Mouse (Mus musculus): ENCODE measurements at regions not wholly inside any gene's neighbourhood (a gene's known extent, or its start where the extent isn't known, plus 50 kb on each side); places are given as distances from the start of the nearest gene placed in this dataset.
A peak's percentile ranks its signal among the peaks of the same experiment; 100 is the strongest.

DNA sequence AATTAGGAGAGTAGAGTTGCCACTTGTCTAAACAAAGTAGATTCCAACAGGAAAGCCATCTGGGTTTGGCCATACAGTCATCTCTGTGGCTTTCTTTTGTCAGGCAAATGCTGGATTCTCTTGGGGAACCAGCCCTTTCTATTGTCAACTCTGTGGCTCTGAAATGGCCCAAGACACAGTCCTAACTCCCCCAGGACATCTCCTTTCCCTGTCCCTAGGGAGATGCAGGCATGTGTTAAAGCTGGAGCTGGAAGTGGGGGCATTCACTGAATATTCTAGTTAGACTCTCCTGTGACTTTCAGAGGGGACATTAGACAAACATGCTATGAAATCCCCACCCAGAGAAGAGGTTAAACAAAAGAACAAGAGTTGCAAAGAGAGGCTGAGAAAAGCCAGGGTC, 223.9 kb upstream of the Tbx18 start:
- intact Hi-C loops (cut with DNase I): no loop called here
- no peak for DNase-seq

DNA sequence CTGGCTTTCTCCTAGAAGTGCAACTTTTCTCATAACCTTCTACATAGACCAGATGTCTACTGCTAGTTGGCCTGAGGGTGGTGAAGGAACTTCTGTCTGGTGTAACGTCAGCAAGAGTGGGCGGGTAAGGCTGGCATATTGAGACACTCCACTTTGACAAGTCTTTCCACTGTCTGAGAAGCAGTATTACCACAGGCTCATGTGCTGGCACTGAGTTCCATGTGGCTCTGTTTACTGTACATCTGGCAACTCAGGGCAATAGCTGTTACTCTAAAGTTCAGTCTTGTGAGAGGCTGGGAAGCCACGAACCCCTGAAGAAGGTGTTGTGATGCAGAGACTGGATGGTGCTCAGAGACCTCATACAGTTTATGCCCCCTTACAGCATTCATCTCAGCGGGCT, 230.7 kb upstream of the Tbx18 start:
- no peak for DNase-seq
- intact Hi-C loops (cut with DNase I): loop anchor here (10.0 kb wide), 1 partner anchor 263 kb away; no protein-coding TSS in a partner anchor

DNA sequence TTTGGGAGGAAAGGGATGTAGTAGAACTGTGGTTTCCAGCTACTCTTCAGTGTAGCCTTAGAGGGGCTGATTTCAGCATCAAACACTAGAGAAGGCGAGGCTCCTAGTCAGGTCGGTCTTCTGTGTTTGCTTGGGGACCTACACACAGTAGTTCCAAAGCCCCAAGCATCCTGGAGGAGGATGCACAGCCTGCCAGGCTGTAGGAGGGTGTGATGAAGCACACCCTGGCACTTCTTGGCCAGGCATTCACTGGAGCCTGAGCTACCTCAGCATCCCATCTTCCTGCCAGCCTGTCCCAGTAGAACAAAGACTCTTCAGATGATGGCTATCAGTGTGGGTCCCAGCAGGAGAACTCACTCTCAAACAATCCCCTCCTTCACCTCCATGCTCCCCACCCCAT, 233.4 kb upstream of the Tbx18 start:
- intact Hi-C loops (cut with DNase I): loop anchor here (10.0 kb wide), 1 partner anchor 260 kb away; no protein-coding TSS in a partner anchor
- DNase-seq: no peak

DNA sequence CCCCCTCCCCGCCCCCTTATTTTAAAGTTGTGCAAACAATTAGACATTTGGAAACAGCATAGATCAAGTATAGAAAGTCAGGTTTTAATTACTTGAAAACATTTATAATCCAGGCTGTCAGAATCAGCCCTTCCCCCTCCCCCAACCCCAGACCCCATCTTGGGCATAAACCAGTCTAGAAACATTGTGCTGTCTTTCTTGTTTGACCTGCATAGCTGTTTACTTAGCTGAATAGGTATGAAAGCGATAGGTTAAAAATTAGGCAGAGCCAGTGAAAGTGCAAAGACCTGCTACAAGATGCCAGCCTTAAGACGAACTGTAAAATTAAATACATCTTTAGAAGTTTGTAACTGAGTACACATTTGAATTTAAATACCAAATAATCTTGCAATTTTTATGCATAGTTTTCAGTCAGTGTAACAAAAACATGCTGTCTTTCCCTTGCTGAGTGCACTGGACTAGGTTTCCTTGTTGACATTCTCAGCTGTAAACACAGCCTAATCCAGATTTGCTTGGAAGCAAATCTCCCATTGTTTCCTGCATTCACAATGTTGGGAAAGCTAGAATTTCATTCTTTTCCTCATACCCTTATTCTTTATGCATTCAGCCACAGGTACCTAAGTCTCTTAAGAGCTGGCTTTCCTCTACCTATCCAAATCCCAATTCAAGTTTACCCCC, 234.2 kb upstream of the Tbx18 start:
- no peak for DNase-seq
- intact Hi-C loops (cut with DNase I): loop anchor here (10.0 kb wide), 1 partner anchor 260 kb away; no protein-coding TSS in a partner anchor

DNA sequence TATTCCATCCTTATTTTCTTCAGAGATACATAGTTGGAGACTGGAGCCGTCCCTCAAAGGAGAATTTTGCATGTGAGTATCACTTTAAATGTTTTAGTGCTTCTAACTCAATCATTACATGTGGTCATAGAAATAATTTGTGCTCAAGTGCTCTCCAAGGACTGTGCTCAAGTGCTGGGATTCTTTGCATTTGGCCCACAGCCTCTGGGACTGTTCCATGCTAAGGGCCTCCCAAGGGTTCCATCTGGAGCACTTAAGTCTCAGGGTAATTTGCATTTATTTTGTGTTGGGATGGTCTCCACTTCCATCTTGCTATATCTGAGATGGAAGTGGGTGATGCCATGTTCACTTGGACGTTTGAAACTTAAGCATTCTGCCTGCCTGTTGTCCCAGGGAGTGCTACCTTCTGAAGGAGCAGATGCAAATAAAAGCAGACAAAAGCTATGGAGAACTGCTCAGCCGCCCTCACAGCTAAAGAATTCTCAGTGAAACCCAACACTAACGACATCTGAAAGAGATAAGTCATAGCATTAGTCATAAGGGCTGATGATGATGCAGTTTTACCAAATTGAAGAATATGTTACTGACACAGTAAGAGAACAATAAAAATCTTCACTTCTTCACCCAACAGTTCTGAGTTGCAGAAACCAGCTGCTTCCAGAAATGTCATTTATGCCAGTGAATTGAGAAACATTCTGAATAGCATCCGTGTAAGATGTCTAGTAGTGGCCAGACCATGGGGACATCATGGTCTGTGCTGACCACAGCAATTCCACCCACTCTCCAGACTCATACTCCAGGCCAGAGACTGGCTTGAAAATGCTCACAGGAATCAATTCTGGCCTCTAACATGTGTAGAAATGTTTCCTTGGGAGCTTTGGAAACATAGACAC, 237.4 kb upstream of the Tbx18 start:
- DNase-seq: peak; percentile 27 to 55
- intact Hi-C loops (cut with DNase I): loop anchor here (10.0 kb wide), 1 partner anchor 256 kb away; no protein-coding TSS in a partner anchor

DNA sequence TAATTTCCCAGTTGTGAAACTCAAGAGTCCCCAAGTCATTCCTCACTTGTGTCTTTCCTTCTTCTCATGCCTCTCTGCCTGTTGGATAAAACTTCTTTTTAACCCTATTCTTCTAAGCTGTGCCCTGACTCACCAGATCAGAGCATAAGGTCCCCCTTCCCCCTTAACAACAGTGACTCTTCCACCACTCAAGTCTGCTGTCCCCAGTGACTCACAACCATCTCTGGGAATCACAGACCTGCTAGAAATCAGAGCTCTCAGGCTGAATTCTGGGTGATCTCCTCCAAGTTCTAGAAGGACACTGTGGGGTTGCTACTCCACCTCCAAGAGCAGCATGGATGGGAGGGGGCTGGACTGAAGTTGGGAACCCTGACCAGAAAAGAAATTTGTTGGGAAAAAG, 239.5 kb upstream of the Tbx18 start:
- intact Hi-C loops (cut with DNase I): no loop called here
- no peak for DNase-seq

DNA sequence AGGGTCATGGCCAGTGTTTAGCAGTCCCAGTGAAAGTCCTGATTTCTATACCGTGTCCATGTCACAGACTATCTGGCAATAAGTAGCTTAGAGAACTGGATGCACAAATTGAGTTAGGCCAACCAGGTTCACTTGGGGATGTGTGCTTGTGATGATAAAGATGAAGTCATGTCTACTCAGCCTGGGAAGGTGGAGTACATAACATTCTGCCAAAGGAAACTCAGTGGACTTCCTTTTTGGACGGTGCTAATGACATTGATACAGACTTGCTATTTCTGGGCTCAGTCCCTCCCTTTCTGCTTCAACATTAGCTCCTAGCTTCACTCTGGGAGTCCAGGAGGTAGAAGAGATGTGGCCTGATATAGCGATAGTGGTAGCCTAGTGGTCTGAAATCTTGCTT, 240.7 kb upstream of the Tbx18 start:
- peak; percentile 14 to 21 for DNase-seq
- intact Hi-C loops (cut with DNase I): no loop called here

DNA sequence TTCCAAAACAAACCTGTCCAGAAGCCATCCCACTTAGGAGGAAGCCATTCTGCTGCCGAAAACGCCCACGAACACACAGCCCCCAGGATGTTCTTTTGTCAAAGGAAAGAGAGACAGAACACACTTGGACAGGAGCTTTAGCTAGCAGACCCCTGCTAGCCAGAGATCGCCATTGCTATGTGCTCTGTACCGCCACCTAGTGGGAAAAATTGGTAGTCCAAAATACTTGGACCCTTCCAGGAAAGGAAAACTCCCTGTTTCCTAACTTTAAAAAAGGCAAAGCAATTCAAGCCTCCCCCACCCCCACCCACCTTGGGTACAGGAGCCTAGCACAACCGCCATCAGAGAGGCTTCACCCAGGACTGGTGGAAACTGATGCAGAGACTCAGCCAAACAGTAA, 242.5 kb upstream of the Tbx18 start:
- intact Hi-C loops (cut with DNase I): no loop called here
- peak; percentile 16 to 39 for DNase-seq

DNA sequence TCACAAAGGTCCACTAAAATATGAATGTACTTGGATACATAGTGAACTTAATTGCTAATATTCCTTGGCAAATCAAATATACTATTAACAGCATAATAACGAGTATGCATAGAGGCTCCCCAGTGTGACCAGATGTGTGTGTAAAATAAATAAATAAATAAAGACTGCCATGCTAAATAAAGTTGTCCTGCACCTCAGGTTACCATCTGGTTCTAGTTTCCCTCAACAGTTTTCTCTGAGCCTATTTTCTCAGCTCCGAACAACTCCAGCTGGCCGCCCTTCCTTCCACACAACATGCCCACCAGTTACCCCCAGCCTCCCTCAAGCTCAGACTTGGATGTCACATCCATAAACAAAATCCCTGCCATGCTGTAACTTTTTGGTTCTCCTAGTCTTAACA, 253.8 kb upstream of the Tbx18 start:
- intact Hi-C loops (cut with DNase I): no loop called here
- DNase-seq: no peak

DNA sequence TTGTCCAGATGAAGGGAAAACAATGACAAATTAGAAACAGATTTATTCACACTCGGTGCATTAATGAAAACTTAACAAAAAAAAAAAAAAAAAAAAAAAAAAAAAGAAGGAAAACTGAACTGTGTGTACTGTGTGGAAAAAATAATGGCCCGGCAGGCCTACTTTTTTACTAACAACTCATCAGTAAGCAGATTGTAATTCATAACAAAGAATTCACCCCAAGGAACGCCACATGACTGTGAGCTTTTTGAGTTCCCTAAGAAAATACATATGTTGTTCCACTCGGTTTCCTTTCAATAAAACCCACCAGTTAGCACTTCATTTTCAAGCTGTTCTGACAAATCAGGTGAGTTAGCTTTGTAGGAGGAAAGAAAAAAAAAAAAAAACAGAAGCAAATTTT, 254.4 kb upstream of the Tbx18 start:
- DNase-seq: no peak
- intact Hi-C loops (cut with DNase I): no loop called here

DNA sequence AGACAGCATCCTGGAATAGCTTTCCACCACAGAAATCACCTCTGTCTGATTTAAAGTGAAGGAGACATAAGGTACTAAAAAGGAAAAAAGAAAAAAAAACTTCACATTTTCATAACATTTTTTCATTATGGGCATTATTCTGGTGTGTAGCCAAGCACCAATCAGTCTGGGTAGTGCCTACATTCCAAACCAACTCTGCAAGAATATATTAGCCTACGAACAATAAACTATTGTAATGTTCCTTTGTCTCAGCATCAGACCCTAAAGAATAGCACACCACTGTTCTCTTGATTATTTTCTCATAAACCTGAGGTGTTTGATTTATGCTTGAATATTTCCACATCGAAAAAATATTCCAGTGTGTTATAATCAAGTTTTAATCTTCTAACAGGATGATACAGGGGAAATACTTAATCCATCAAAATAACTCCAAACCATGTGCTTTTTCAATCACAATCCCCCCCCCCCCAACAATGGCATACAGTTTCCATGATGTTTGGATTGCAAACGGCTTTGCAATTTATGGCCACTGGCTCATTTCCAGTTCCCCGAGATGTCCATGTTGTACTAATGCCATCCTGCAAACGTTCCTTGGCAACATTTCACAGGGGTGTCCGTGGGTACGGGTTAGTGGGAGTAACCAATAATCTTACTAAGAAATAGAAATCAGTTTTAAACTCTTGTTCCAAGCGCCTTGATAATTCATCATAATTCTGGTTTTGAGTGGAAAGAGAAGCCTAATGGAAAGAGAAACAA, 275.1 kb upstream of the Tbx18 start:
- intact Hi-C loops (cut with DNase I): no loop called here
- no peak for DNase-seq

DNA sequence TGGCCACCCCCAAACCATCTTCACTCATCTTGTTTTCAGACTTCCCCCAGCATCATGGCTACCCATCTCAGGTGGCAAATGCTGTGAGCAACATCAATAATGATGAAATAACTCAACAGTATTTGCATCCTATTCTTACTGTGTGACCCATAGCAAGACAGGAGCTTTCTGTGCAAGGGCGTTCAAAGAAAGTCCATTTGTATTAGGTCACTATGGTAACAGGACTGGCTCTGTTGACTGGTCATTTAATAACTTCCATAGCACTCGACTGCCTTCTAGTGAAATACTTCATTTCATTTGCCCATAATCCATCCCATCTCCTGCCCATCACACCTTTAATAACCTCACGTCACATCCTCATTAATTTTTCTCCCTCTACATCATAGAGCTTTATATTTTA, 292.7 kb upstream of the Tbx18 start:
- no peak for DNase-seq
- intact Hi-C loops (cut with DNase I): no loop called here

DNA sequence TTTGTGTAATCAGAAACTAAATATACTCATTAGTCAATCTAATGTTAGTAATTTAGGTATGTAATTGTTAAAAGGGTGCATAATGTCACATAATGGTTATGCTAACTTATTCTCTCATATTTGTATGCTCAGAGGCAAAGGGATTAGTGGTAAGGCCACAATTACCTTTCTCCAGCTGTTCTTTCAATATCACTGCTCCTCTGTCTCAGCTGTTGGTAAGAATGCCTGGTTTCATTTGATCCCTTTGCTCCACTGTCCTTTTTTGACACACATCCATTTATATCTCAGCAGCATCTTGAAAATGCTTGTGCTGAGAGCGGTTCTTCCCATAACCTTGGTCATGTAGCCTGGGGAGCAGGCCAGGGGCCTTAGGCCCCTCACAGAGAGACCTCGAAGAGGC, 294.9 kb upstream of the Tbx18 start:
- intact Hi-C loops (cut with DNase I): no loop called here
- DNase-seq: no peak

DNA sequence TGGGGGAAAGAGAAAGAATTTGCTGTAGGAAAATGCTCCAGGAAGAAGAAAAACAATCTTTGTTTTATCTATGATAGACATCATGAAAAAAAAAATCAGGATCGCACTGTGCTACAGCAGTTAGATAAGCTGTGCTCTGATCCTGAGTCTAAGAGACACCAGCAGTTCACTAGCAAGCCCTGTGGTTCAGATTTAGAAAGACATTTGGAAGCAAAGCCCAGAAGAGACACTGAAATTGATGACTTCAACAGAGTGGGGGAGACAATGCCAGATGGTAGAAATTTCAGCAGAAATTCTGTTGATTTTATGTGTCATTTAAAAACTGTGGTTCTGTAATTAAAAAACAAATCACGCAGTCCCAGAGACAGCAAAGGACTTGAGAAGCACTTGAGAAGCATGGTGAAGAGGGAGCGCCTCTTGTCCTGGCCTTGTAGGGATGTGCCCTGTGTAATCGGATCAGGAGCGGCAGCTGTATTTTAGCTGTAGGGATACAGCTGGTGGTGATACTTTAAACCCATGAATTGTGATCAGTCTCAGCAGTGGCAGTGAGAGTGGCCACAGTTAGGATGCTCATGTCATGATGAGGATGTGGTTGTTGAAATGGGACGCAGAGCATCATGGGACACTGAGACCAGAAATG, 296.4 kb upstream of the Nt5e start:
- intact Hi-C loops (cut with DNase I): no loop called here
- DNase-seq: no peak

DNA sequence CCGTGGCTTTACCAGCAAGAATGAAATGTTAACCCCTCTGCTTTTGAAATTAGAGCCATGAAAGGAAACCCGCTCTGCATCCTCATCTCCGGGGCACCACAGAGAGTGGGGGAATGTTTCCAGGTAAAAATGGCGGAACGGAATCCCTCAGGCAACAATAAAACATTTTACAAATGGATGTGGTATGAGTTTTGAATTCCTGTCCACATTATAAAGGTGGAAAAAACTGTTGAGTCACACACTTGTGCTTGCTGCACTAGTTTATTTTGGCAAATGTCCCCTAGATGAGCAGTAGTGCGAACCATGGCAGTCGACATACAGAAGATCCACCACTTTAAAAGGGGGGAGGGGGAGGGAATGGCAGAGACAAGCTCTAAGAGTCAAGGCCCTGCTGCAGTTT, 289.4 kb upstream of the Nt5e start:
- DNase-seq: no peak
- intact Hi-C loops (cut with DNase I): no loop called here

DNA sequence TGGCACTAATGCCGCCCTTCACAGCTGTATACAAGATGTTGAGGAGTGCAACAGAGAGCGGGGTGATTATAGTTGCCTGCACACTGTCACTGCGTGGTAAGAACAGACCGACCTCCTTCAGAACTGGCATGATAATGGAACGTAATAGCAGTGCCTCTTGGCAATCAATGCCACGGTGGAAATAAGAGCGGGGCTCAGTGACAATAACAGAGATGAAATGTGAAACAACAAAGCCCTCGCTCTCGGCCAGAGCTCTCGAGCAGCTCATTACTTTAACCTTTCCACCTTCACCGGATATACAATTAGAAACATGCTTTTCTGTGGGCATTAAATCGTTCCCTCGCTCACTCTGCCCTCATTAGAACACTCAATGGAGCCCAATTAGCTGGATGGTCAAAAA, 277.7 kb upstream of the Nt5e start:
- intact Hi-C loops (cut with DNase I): no loop called here
- DNase-seq: no peak

DNA sequence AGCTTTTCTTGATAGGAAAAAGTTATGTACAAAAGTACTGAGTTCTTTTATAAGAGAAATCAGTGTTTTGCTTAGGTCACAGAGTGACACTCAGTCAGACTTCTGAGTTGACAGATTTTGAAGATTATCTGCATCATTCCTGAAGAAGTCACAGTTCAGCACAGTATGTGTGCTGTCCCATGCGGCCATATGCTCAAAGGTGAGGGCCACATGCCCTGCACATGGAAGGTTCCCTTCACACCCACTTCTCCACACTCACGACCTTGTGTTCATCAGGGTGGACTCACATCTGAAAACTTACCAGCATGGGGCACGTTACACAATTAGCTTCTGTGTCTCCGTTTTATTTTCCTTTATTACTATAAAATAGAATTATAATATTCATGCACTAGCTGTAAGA, 277.2 kb upstream of the Nt5e start:
- intact Hi-C loops (cut with DNase I): no loop called here
- DNase-seq: no peak

DNA sequence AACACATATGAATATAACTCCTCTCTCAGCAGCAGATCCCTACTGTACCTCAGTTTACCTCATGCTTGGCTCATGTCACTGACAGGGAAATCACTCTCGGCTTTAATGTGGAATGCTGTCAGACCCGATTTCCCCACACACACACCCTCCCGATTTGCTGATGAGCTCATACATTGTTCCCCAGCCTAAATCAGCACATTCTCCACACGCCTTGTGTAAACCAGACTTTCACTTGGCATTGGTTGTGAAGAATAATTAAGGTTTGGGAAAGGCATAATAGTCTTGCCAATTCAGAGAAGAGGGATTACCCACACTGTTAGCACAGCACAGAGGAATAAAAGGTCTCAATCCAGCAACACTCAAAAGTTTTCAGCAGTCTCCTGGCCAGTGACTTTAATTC, 268.4 kb upstream of the Nt5e start:
- peak; percentile 18 to 25 for DNase-seq
- intact Hi-C loops (cut with DNase I): no loop called here

DNA sequence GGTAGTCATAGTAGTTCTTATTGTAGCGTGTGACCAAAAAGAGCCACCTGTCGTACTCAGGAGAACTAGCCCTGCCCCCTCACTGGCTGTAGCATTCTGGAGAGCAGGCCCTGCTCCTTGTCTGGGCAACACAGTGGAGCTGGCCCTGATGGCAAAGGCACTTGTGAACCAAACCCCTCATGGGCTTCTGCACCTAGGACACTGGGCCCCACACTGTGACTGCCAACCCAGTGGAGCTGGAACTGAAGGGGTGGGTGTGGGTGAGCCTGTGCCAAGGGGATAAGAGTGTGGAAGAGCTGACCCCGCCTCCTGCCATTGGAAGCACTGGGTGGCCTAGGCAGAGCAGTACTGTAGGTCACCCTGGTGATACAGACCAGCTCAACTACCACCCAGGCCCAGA, 268.0 kb upstream of the Nt5e start:
- intact Hi-C loops (cut with DNase I): no loop called here
- DNase-seq: no peak

DNA sequence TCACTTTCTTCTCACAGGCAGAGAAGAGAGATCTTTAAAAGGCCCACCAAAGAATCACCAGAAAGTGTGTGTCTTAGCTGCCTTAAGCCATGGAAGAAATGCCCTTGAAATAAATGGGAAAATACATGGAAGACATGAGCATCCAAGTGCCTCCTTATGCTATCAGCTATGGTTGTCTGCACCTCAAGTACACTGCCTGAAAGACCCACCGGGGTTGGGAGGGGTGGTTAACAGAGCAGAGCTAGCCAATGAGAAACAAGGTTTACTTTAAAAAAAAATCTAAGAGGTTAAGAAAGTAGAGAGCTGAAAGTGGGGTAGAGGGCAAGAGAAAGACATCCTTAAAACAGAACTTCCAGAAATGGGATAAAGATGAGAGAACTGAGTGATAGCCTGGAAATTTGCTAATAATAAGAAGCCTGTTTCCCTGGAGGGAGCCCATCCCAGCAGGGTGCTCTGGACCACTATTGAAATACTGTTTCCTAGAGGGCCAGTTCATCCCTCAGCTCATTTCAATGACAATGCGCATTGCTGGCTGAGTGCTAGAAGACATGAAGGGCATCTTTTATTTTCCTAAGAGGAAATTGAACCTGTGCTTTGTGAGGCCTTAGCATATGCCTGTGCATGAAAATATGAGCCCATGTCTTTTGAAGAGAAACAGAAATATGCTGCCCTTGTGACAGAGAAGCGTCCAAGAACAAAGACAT, 262.9 kb upstream of the Nt5e start:
- intact Hi-C loops (cut with DNase I): no loop called here
- no peak for DNase-seq
